Mouse (Mus musculus) limb, embryonic 14.5 days (tissue): ENCODE data around the gene Fat3. TPM values are rescaled to one million over a fixed set of nuclear protein-coding genes. Genes with fewer than 3 reads are reported as not detected.

ENCODE experiments used
- ATAC-seq: fragments of 200-750 bp; cut with Nextera tagmentation; 2 replicates; pipeline ENCODE4 v1.8.0; 2017; ENCODE audit warnings: low read depth, moderate number of reproducible peaks, moderate TSS enrichment; ENCODE audit not compliant: low FRiP score
- DNase-seq: peaks from one replicate; pipeline ENCODE4 v3.0.0-alpha.2; 2015; ENCODE audit warnings: low spot score
- H3K27ac ChIP-seq: fragments of 300-500 bp; sonication (generic); replicated peaks from 2 replicates; pipeline ENCODE4 v1.5.1; 2014; ENCODE audit warnings: low read depth, mild to moderate bottlenecking, low read length, moderate library complexity, mixed read lengths
- H3K27me3 ChIP-seq: fragments of 300-500 bp; sonication (generic); 2 replicates; pipeline ENCODE4 v1.6.1; 2014; ENCODE audit warnings: low read length, mixed read lengths; ENCODE audit not compliant: control insufficient read depth, insufficient read depth
- H3K36me3 ChIP-seq: fragments of 300-500 bp; sonication (generic); 2 replicates; pipeline ENCODE4 v1.6.1; 2014; ENCODE audit warnings: mild to moderate bottlenecking, low read length, moderate library complexity, mixed read lengths; ENCODE audit not compliant: control insufficient read depth, insufficient read depth
- H3K4me1 ChIP-seq: fragments of 300-500 bp; sonication (generic); 2 replicates; pipeline ENCODE4 v1.6.1; 2014; ENCODE audit warnings: antibody characterized with exemption, low read length, mixed read lengths; ENCODE audit not compliant: control insufficient read depth, insufficient read depth
- H3K4me2 ChIP-seq: fragments of 300-500 bp; sonication (generic); replicated peaks from 2 replicates; pipeline ENCODE4 v1.6.1; 2014; ENCODE audit warnings: low read depth, mild to moderate bottlenecking, low read length, moderate library complexity; ENCODE audit not compliant: severe bottlenecking
- H3K4me3 ChIP-seq: fragments of 300-500 bp; sonication (generic); replicated peaks from 2 replicates; pipeline ENCODE4 v1.5.1; 2014; ENCODE audit warnings: low read length
- H3K9ac ChIP-seq: fragments of 300-500 bp; sonication (generic); 2 replicates; pipeline ENCODE4 v1.6.1; 2014; ENCODE audit warnings: mild to moderate bottlenecking, low read depth, low read length, moderate library complexity; ENCODE audit not compliant: severe bottlenecking
- H3K9me3 ChIP-seq: fragments of 300-500 bp; sonication (generic); 2 replicates; pipeline ENCODE4 v1.6.1; 2016; ENCODE audit warnings: low read length; ENCODE audit not compliant: control insufficient read depth
- POLR2A ChIP-seq: fragments of 200-500 bp; IDR thresholded peaks from 2 replicates; pipeline ENCODE4 v1.8.0; 2012; ENCODE audit warnings: inconsistent platforms, mild to moderate bottlenecking, moderate library complexity, borderline replicate concordance; ENCODE audit not compliant: insufficient read depth, insufficient read length; ENCODE audit errors: extremely low read depth
- WGBS: fragments of 180-500 bp; shearing (Covaris S2); extraction: QIAGEN DNeasy Blood & Tissue Kit; methylation state at CpG from one replicate; pipeline ENCODE4 v1.1.7; 2014; 5-methylcytosine and 5-hydroxymethylcytosine counted together
- polyA plus RNA-seq, 2 experiments: library from polyadenylated mRNA; depleted of rRNA in 1 of 2; stranded (reverse) in 1 of 2; unstranded in 1 of 2; fragments of >200 nt; fragmentation: Nextera tagmentation in 1 of 2; extraction: Ambion mirVana in 1 of 2; gene quantifications; 2 replicates each; pipeline versions ENCODE4 v1.2.1 to v1.2.3; 2012 to 2014

The Fat3 gene
- polyA plus RNA-seq, 2 experiments = 5.4 to 9.2 TPM

GRCm38 (mm10) chr9:15869456-15869855 is 631.6 kb downstream of the Fat3 start:
- DNase-seq = no peak
- H3K4me2 ChIP-seq = no peak overlapping the region
- no peak for TF ChIP-seq POLR2A
- H3K27me3 ChIP-seq = peaks cover 3% of the 10 kb centered on the region; the same call in 1 of the 2 replicates
- WGBS = 71% methylated on average over 4 of the region's 4 CpGs
- 0 out of 2 replicates have a peak, but pooled peaks cover 6% of the 10 kb centered on the region for H3K4me1 ChIP-seq
- H3K27ac ChIP-seq = no peak overlapping the region
- ATAC-seq = no peak
- H3K36me3 ChIP-seq = no peaks in the 10 kb centered on the region
- no peaks in the 10 kb centered on the region for H3K9me3 ChIP-seq
- H3K4me3 ChIP-seq = no peak overlapping the region
- H3K9ac ChIP-seq = no peak overlapping the region

DNA sequence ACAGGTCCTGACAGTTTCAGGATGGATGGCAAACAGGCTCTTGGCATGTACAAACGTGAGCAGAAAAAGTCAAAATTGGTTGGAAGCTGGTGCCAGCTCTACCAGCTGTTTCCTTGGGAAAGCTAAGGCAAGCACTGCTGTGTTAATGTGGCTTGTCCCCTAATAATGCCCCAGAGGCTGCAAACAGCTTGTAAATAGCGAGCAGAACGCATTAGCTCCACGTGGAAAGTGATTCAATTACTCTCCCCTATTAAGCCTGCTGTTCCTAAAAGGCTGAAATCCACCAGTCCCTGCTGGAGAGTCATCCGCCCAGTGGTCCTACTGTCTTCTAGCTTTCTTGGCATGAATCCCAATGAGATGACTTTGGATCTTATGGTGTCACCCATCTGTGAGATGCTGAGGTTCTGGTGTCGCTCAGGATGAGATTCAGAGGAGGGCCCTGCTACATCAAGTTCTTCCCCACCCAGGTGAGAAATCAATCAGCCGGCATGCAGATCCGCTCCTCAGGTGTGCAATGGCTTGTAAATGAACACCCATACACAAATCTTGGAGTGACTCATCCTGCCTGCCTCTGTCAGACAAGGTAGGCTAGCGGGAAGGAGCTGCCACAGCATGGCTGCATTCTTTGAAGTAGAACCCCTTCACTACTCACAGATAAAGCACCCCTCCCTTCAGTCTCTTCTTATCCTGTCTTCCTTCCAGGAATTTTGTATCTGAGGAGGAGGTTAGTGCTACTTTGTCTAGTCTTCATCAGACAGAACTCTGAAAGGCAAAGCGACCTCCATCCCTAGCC is 634.6 kb downstream of the Fat3 start:
- Histone ChIP-seq H3K27ac (no peak overlapping the region), H3K4me3 (no peak overlapping the region), H3K9ac (no peak overlapping the region), H3K27me3 (no peaks in the 10 kb centered on the region), H3K36me3 (no peaks in the 10 kb centered on the region), H3K4me1 (0 out of 2 replicates have a peak, but pooled peaks cover 6% of the 10 kb centered on the region), H3K4me2 (no peak overlapping the region), H3K9me3 (no peaks in the 10 kb centered on the region)
- ATAC-seq = no peak
- peak; percentile 62 for DNase-seq
- 32% methylated on average over 10 of the region's 10 CpGs for WGBS
- TF ChIP-seq POLR2A = no peak

GRCm38 (mm10) chr9:15861402-15861801 is 639.7 kb downstream of the Fat3 start:
- no peaks in the 10 kb centered on the region for H3K9me3 ChIP-seq
- H3K27me3 ChIP-seq = no peaks in the 10 kb centered on the region
- H3K4me2 ChIP-seq = no peak overlapping the region
- no peak for TF ChIP-seq POLR2A
- H3K36me3 ChIP-seq = no peaks in the 10 kb centered on the region
- H3K9ac ChIP-seq = no peak overlapping the region
- no peak overlapping the region for H3K27ac ChIP-seq
- ATAC-seq (no peak), DNase-seq (no peak)
- 0 out of 2 replicates have a peak, but pooled peaks cover 3% of the 10 kb centered on the region for H3K4me1 ChIP-seq
- H3K4me3 ChIP-seq = no peak overlapping the region
- WGBS = 57% methylated on average over 5 of the region's 5 CpGs
